Mouse (Mus musculus) hindbrain, postnatal 0 days (tissue): ENCODE results near the gene Ets1. TPM values are rescaled to one million over a fixed set of nuclear protein-coding genes. Genes with fewer than 3 reads are reported as not detected.

ENCODE experiments used
- ATAC-seq: fragments of 200-750 bp; cut with Nextera tagmentation; 2 replicates; pipeline ENCODE4 v1.8.0; 2017; ENCODE audit warnings: mild to moderate bottlenecking, moderate TSS enrichment, moderate library complexity
- DNase-seq: peaks from one replicate; pipeline ENCODE4 v3.0.0-alpha.2; 2015; ENCODE audit warnings: low spot score
- H3K27ac ChIP-seq: fragments of 300-500 bp; sonication (generic); 2 replicates; pipeline ENCODE4 v1.5.1; 2014; ENCODE audit warnings: mild to moderate bottlenecking
- H3K27me3 ChIP-seq: fragments of 300-500 bp; sonication (generic); 2 replicates; pipeline ENCODE4 v1.6.1; 2014; ENCODE audit warnings: low read length, mixed read lengths; ENCODE audit not compliant: insufficient read depth
- H3K36me3 ChIP-seq: fragments of 300-500 bp; sonication (generic); 2 replicates; pipeline ENCODE4 v1.6.1; 2014; ENCODE audit warnings: low read length, mixed read lengths; ENCODE audit not compliant: insufficient read depth
- H3K4me1 ChIP-seq: fragments of 300-500 bp; sonication (generic); 2 replicates; pipeline ENCODE4 v1.6.1; 2014; ENCODE audit warnings: antibody characterized with exemption, low read length, mixed read lengths; ENCODE audit not compliant: insufficient read depth
- H3K4me2 ChIP-seq: fragments of 300-500 bp; sonication (generic); 2 replicates; pipeline ENCODE4 v1.6.1; 2014; ENCODE audit warnings: low read depth, mild to moderate bottlenecking, low read length, moderate library complexity, mixed read lengths
- H3K4me3 ChIP-seq: fragments of 300-500 bp; sonication (generic); 2 replicates; pipeline ENCODE4 v1.5.1; 2014; ENCODE audit warnings: low read length
- H3K9ac ChIP-seq: fragments of 300-500 bp; sonication (generic); replicated peaks from 2 replicates; pipeline ENCODE4 v1.6.1; 2014; ENCODE audit warnings: mild to moderate bottlenecking, low read length, moderate library complexity, mixed read lengths
- H3K9me3 ChIP-seq: fragments of 300-500 bp; sonication (generic); 2 replicates; pipeline ENCODE4 v1.6.1; 2016; ENCODE audit warnings: low read length, mixed read lengths
- CTCF ChIP-seq: IDR thresholded peaks from 2 replicates; pipeline ENCODE4 v1.5.1; 2016; ENCODE audit warnings: antibody characterized with exemption, control low read depth, low read depth
- WGBS: fragments of 180-500 bp; shearing (Covaris S2); extraction: QIAGEN DNeasy Blood & Tissue Kit; methylation state at CpG from one replicate; pipeline ENCODE4 v1.1.7; 2014; 5-methylcytosine and 5-hydroxymethylcytosine counted together
- polyA plus RNA-seq: library from polyadenylated mRNA; unstranded; fragments of >200 nt; fragmentation: Nextera tagmentation; extraction: Ambion mirVana; gene quantifications from 2 replicates; pipeline ENCODE4 v1.2.1, GENCODE M21; 2015
- total RNA-seq: library from RNA; depleted of rRNA; stranded (reverse); fragments of >200 nt; gene quantifications from 2 replicates; pipeline ENCODE4 v1.2.3, GENCODE M21; 2014

Ets1 gene
- total and polyA plus RNA-seq, 2 experiments from 2014 or later = 9.9 to 14.0 TPM

- H3K9me3 ChIP-seq = no peaks in the 10 kb centered on the region
- no peak overlapping the region for H3K9ac ChIP-seq
- no peaks in the 10 kb centered on the region for H3K27me3 ChIP-seq
- ATAC-seq (no peak), DNase-seq (no peak)
- H3K4me2 ChIP-seq = no peak overlapping the region
- no peak overlapping the region for H3K4me3 ChIP-seq
- no peaks in the 10 kb centered on the region for H3K36me3 ChIP-seq
- TF ChIP-seq CTCF = no peak
- H3K4me1 ChIP-seq = peaks cover 5% of the 10 kb centered on the region; the same call in 1 of the 2 replicates
- H3K27ac ChIP-seq = no peak overlapping the region
- WGBS = 83% methylated on average over 7 of the region's 7 CpGs
Measured at GRCm38 (mm10) chr9:32714487-32714886, 78.5 kb downstream of the Ets1 start.

- no peak overlapping the region for H3K9ac ChIP-seq
- no peaks in the 10 kb centered on the region for H3K36me3 ChIP-seq
- no peaks in the 10 kb centered on the region for H3K9me3 ChIP-seq
- no peaks in the 10 kb centered on the region for H3K27me3 ChIP-seq
- no peak overlapping the region for H3K4me2 ChIP-seq
- H3K4me1 ChIP-seq = peaks cover 5% of the 10 kb centered on the region; the same call in 1 of the 2 replicates
- 16% methylated on average over 9 of the region's 9 CpGs for WGBS
- no peak for TF ChIP-seq CTCF
- DNase-seq = peak; percentile 38
- peak overlapping the region; percentile 28; the same call in 1 of the 2 replicates for H3K27ac ChIP-seq
- ATAC-seq = peak; percentile 61; the same call in 1 of the 2 replicates
- H3K4me3 ChIP-seq = no peak overlapping the region
Measured at GRCm38 (mm10) chr9:32715806-32716466, 79.9 kb downstream of the Ets1 start.

- no peak overlapping the region for H3K4me2 ChIP-seq
- H3K27ac ChIP-seq = no peak overlapping the region
- no peak overlapping the region for H3K4me3 ChIP-seq
- peaks cover 5% of the 10 kb centered on the region; the same call in 1 of the 2 replicates for H3K4me1 ChIP-seq
- H3K9ac ChIP-seq = no peak overlapping the region
- no peaks in the 10 kb centered on the region for H3K27me3 ChIP-seq
- ATAC-seq = no peak
- DNase-seq = peak; percentile 33
- WGBS = 53% methylated on average over 12 of the region's 12 CpGs
- no peaks in the 10 kb centered on the region for H3K36me3 ChIP-seq
- no peaks in the 10 kb centered on the region for H3K9me3 ChIP-seq
- TF ChIP-seq CTCF = no peak
Measured at GRCm38 (mm10) chr9:32717268-32717920, 81.4 kb downstream of the Ets1 start.

GRCm38 (mm10) chr9:32717931-32718820 is 82.2 kb downstream of the Ets1 start:
- 64% methylated on average over 9 of the region's 9 CpGs for WGBS
- Histone ChIP-seq H3K36me3 (no peaks in the 10 kb centered on the region), H3K9ac (no peak overlapping the region), H3K4me1 (peaks cover 5% of the 10 kb centered on the region; the same call in 1 of the 2 replicates), H3K27ac (peak overlapping the region; percentile 17; the same call in 1 of the 2 replicates), H3K4me3 (no peak overlapping the region), H3K4me2 (no peak overlapping the region), H3K27me3 (no peaks in the 10 kb centered on the region), H3K9me3 (no peaks in the 10 kb centered on the region)
- DNase-seq = no peak
- TF ChIP-seq CTCF = no peak
- no peak for ATAC-seq

- Histone ChIP-seq H3K4me3 (no peak overlapping the region), H3K9me3 (no peaks in the 10 kb centered on the region), H3K27ac (no peak overlapping the region), H3K4me1 (peaks cover 5% of the 10 kb centered on the region; the same call in 1 of the 2 replicates), H3K36me3 (no peaks in the 10 kb centered on the region), H3K9ac (no peak overlapping the region), H3K4me2 (no peak overlapping the region), H3K27me3 (no peaks in the 10 kb centered on the region)
- no peak for TF ChIP-seq CTCF
- ATAC-seq (no peak), DNase-seq (no peak)
- 89% methylated on average over 4 of the region's 4 CpGs for WGBS
Measured at GRCm38 (mm10) chr9:32718868-32719267, 82.8 kb downstream of the Ets1 start.

GRCm38 (mm10) chr9:32719941-32720263 is 83.9 kb downstream of the Ets1 start:
- no peaks in the 10 kb centered on the region for H3K27me3 ChIP-seq
- TF ChIP-seq CTCF = no peak
- H3K4me1 ChIP-seq = peaks cover 5% of the 10 kb centered on the region; the same call in 1 of the 2 replicates
- H3K27ac ChIP-seq = no peak overlapping the region
- H3K9ac ChIP-seq = no peak overlapping the region
- WGBS = 50% methylated on average over 3 of the region's 3 CpGs
- ATAC-seq = no peak
- H3K36me3 ChIP-seq = no peaks in the 10 kb centered on the region
- DNase-seq = no peak
- no peak overlapping the region for H3K4me3 ChIP-seq
- H3K9me3 ChIP-seq = no peaks in the 10 kb centered on the region
- H3K4me2 ChIP-seq = no peak overlapping the region
